Comparison of ENCODE assay signal across 15 mouse cellular contexts in genomic region chr10:93188440-93188999, GRCm38 (mm10). TPM values are rescaled to one million over a fixed set of nuclear protein-coding genes. Genes with fewer than 3 reads are reported as not detected.
DNase-seq lines count a peak whose midpoint lies in the region; ATAC-seq lines count a peak whose summit lies in the region.
"Had no signal": no experiment of that assay in that cellular context is flagged by ENCODE, and none has a peak within 500 bp of the region (broad histone marks: within the 10 kb centered on the region; RNA-seq: fewer than 3 reads in every experiment).

No protein-coding gene starts in this region.

- no peaks in the 10 kb centered on the region for H3K9me3 ChIP-seq in forebrain, embryonic 10.5 days
- no peaks in the 10 kb centered on the region for H3K9me3 ChIP-seq in forebrain, embryonic 11.5 days (ENCODE audit: control insufficient read depth, low read length)
- H3K9me3 ChIP-seq in lung, embryonic 16.5 days (ENCODE audit: control insufficient read depth, low read length) = no peaks in the 10 kb centered on the region
- H3K9me3 ChIP-seq: embryonic facial prominence, embryonic 13.5 days; midbrain, embryonic 15.5 days had no signal

- DNase-seq in forebrain, embryonic 10.5 days (ENCODE audit: extremely low spot score, low spot score) = no peak
- no peak for DNase-seq in forebrain, embryonic 11.5 days (ENCODE audit: low spot score)
- no peak for DNase-seq in lung, postnatal 10 days
- no peak for DNase-seq in gastrocnemius, postnatal 36 days
- DNase-seq in yolk sac, embryonic 10.5 days (ENCODE audit: low spot score) = no peak
- DNase-seq: adrenal gland, adult 2 months; forebrain, postnatal 0 days; lung, embryonic 14.5 days; right cerebral cortex, postnatal 4 days had no signal

- peaks cover 8% of the 10 kb centered on the region for H3K36me3 ChIP-seq in forebrain, embryonic 10.5 days (replicated peaks)
- no peaks in the 10 kb centered on the region for H3K36me3 ChIP-seq in forebrain, embryonic 11.5 days (ENCODE audit: control insufficient read depth, insufficient read depth, low read length)
- H3K36me3 ChIP-seq in lung, embryonic 16.5 days (ENCODE audit: control insufficient read depth, insufficient read depth, low read length) = no peaks in the 10 kb centered on the region; the same call in 1 of the 2 replicates
- H3K36me3 ChIP-seq: embryonic facial prominence, embryonic 13.5 days; midbrain, embryonic 15.5 days had no signal

- WGBS in forebrain, embryonic 10.5 days = 76% methylated on average over 10 of the region's 10 CpGs
- WGBS in forebrain, embryonic 11.5 days = 69% methylated on average over 10 of the region's 10 CpGs
- WGBS in lung, embryonic 16.5 days = 67% methylated on average over 10 of the region's 10 CpGs

- intact Hi-C loops in gastrocnemius, postnatal 36 days (cut with DNase I) = no loop called here

- H3K4me2 ChIP-seq in forebrain, embryonic 11.5 days (ENCODE audit: low read depth, low read length, severe bottlenecking) = no peak overlapping the region
- H3K4me2 ChIP-seq in lung, embryonic 16.5 days (ENCODE audit: low read depth, low read length) = no peak overlapping the region
- H3K4me2 ChIP-seq: embryonic facial prominence, embryonic 13.5 days; lung, embryonic 14.5 days; midbrain, embryonic 15.5 days had no signal

- peaks cover 35% of the 10 kb centered on the region for H3K4me1 ChIP-seq in forebrain, embryonic 10.5 days
- H3K4me1 ChIP-seq in forebrain, embryonic 11.5 days (replicated peaks; ENCODE audit: control insufficient read depth, insufficient read depth, low read length) = no peaks in the 10 kb centered on the region
- H3K4me1 ChIP-seq in lung, embryonic 16.5 days (replicated peaks; ENCODE audit: control insufficient read depth, insufficient read depth, low read length) = peaks cover 28% of the 10 kb centered on the region
- H3K4me1 ChIP-seq in brown adipose tissue, adult 24 weeks (ENCODE audit: control insufficient read depth, insufficient read depth, insufficient read length, low read length) = peaks cover 36% of the 10 kb centered on the region

- H3K4me3 ChIP-seq in forebrain, embryonic 10.5 days = no peak overlapping the region
- H3K4me3 ChIP-seq in forebrain, embryonic 11.5 days (ENCODE audit: low read depth, low read length) = no peak overlapping the region
- H3K4me3 ChIP-seq in lung, embryonic 16.5 days (ENCODE audit: low read length) = no peak overlapping the region
- H3K4me3 ChIP-seq in brown adipose tissue, adult 24 weeks (ENCODE audit: insufficient read depth, low read depth, low read length) = no peak overlapping the region
- H3K4me3 ChIP-seq: embryonic facial prominence, embryonic 13.5 days; midbrain, embryonic 15.5 days had no signal

- no peak overlapping the region for H3K9ac ChIP-seq in forebrain, embryonic 11.5 days (ENCODE audit: low read length)
- no peak overlapping the region for H3K9ac ChIP-seq in lung, embryonic 16.5 days (ENCODE audit: low read length)
- H3K9ac ChIP-seq: embryonic facial prominence, embryonic 13.5 days; forebrain, postnatal 0 days; lung, embryonic 14.5 days; midbrain, embryonic 15.5 days had no signal

- ATAC-seq in forebrain, embryonic 11.5 days (replicated peaks; ENCODE audit: low FRiP score) = no peak
- ATAC-seq in lung, embryonic 16.5 days (ENCODE audit: low read depth) = no peak
- no peak for ATAC-seq in megakaryocyte-erythroid progenitor cell, adult 5-6 weeks (replicated peaks; ENCODE audit: low FRiP score, low TSS enrichment, poor library complexity, severe bottlenecking)
- ATAC-seq: forebrain, postnatal 0 days; hindbrain, postnatal 0 days; midbrain, embryonic 15.5 days had no signal

- H3K27me3 ChIP-seq in forebrain, embryonic 10.5 days (ENCODE audit: poor library complexity, severe bottlenecking) = no peaks in the 10 kb centered on the region
- H3K27me3 ChIP-seq in forebrain, embryonic 11.5 days (ENCODE audit: control insufficient read depth, insufficient read depth, low read length) = no peaks in the 10 kb centered on the region
- no peaks in the 10 kb centered on the region for H3K27me3 ChIP-seq in lung, embryonic 16.5 days (ENCODE audit: control insufficient read depth, insufficient read depth, low read depth, low read length)
- H3K27me3 ChIP-seq: embryonic facial prominence, embryonic 13.5 days; midbrain, embryonic 15.5 days had no signal

- peak overlapping the region; percentile 15; the same call in 1 of the 2 replicates for H3K27ac ChIP-seq in forebrain, embryonic 10.5 days
- H3K27ac ChIP-seq in forebrain, embryonic 11.5 days (ENCODE audit: low read depth, low read length) = no peak overlapping the region
- peak overlapping the region; percentile 33; the same call in 1 of the 2 replicates for H3K27ac ChIP-seq in lung, embryonic 16.5 days (ENCODE audit: low read length)
- 0 out of 2 replicates have a peak overlapping the region, but pooled peaks have one; percentile 23 for H3K27ac ChIP-seq in brown adipose tissue, adult 24 weeks (replicated peaks; ENCODE audit: low read depth, low read length)
- H3K27ac ChIP-seq: embryonic facial prominence, embryonic 13.5 days; hindbrain, postnatal 0 days; midbrain, embryonic 15.5 days had no signal

RNA-seq across cellular contexts. Expression of gene Cdk17, which starts 27.8 kb away (rescaled TPM):
- 17.6 and 18.2 TPM in 2 replicates for polyA plus RNA-seq in forebrain, embryonic 10.5 days (2016; fragmentation: Nextera tagmentation; extraction: Ambion mirVana)
- polyA plus RNA-seq in forebrain, embryonic 11.5 days (2014; fragmentation: Nextera tagmentation; extraction: Ambion mirVana) = 34.4 and 37.4 TPM in 2 replicates
- polyA plus RNA-seq in lung, embryonic 16.5 days (2015; fragmentation: Nextera tagmentation; extraction: Ambion mirVana) = 15.0 and 15.8 TPM in 2 replicates
- polyA plus RNA-seq in brown adipose tissue, adult 24 weeks (2012; ENCODE audit: insufficient read depth, insufficient read length, missing spikeins) = 23.6 and 27.1 TPM in 2 replicates
- 1 to 10 TPM; 4.5 to 7.0 TPM for total RNA-seq in gastrocnemius, postnatal 36 days (2021)
- 48.0 and 71.7 TPM in 2 replicates for total RNA-seq in megakaryocyte-erythroid progenitor cell, adult 5-6 weeks (2014; fragmentation: Nextera tagmentation)
- 69.4 and 88.0 TPM in 2 replicates for total RNA-seq in megakaryocyte-erythroid progenitor cell, adult 5-6 weeks (2017)
